Mouse (Mus musculus): Measurements from ENCODE around the gene Specc1. TPM values are rescaled to one million over a fixed set of nuclear protein-coding genes. Genes with fewer than 3 reads are reported as not detected.

Specc1 gene
- total and polyA plus RNA-seq, 3 experiments: 2.5 to 5.8 TPM; not detected in 1

GRCm38 (mm10) chr11:62240631-62241261, 284.2 kb downstream of the Specc1 start (continued):
- TF ChIP-seq TBP (IDR thresholded peaks at IDR 0.05; ENCODE audit: low read depth, low read length) (peak; percentile 89), ZC3H11A (IDR thresholded peaks at IDR 0.05; ENCODE audit: low read depth, low read length) (no peak), ZMIZ1 (IDR thresholded peaks at IDR 0.05; ENCODE audit: low read depth, low read length) (no peak), RCOR1 (IDR thresholded peaks at IDR 0.05; ENCODE audit: low read depth, low read length) (peak; percentile 59), E2F4 (IDR thresholded peaks at IDR 0.05; ENCODE audit: borderline replicate concordance, low read depth, low read length) (no peak), USF1 (IDR thresholded peaks at IDR 0.05; ENCODE audit: low read depth, low read length) (no peak), USF2 (IDR thresholded peaks at IDR 0.05; ENCODE audit: borderline replicate concordance in 1 of 2, insufficient read depth in 1 of 2, low read depth in 1 of 2, low read length in 2 of 2) (no peak), UBTF (IDR thresholded peaks at IDR 0.05; ENCODE audit: borderline replicate concordance, insufficient read depth, low read depth, low read length) (no peak), GABPA (IDR thresholded peaks at IDR 0.05; ENCODE audit: low read depth, low read length) (no peak), POLR2AphosphoS2 (IDR thresholded peaks at IDR 0.05; ENCODE audit: low read length) (no peak), MEF2A (IDR thresholded peaks at IDR 0.05; ENCODE audit: extremely low read depth, insufficient replicate concordance, low read depth, low read length, poor library complexity, severe bottlenecking) (no peak), ELF1 (IDR thresholded peaks at IDR 0.05; ENCODE audit: low read depth, low read length) (no peak), HCFC1 (IDR thresholded peaks at IDR 0.05; ENCODE audit: low read depth, low read length) (no peak), SMC3 (IDR thresholded peaks at IDR 0.05; ENCODE audit: low read depth, low read length) (no peak)

GRCm38 (mm10) chr11:62243871-62244270, 287.3 kb downstream of the Specc1 start:
- Histone ChIP-seq H3K27ac (ENCODE audit: control insufficient read depth, low read depth, low read length) (no peak overlapping the region), H3K9me3 (replicated peaks; ENCODE audit: insufficient read depth, low read length) (no peaks in the 10 kb centered on the region), H3K4me3 (ENCODE audit: control insufficient read depth in 1 of 2, insufficient read depth in 1 of 2, low read depth in 2 of 2, low read length in 2 of 2) (no peak overlapping the region), H3K36me3 (ENCODE audit: control insufficient read depth in 1 of 2, insufficient read depth in 2 of 2, low read length in 2 of 2) (peaks cover 0 to 8% of the 10 kb centered on the region in 2 experiments; a peak in 2 of 4 replicates), H3K9ac (ENCODE audit: control insufficient read depth, low read depth, low read length, poor library complexity, severe bottlenecking) (no peak overlapping the region), H3K27me3 (ENCODE audit: control insufficient read depth in 1 of 2, insufficient read depth in 2 of 2, low read length in 2 of 2) (no peaks in the 10 kb centered on the region), H3K4me1 (ENCODE audit: control insufficient read depth in 1 of 2, insufficient read depth in 2 of 2, low read length in 2 of 2) (peaks cover 0 to 21% of the 10 kb centered on the region in 2 experiments; a peak in 3 of 4 replicates), H3K79me2 (ENCODE audit: control insufficient read depth, insufficient read depth, low read length, poor library complexity) (no peaks in the 10 kb centered on the region)
- no peak for TF ChIP-seq CHD1 (IDR thresholded peaks at IDR 0.05; ENCODE audit: low read depth, low read length)
- no peak for TF ChIP-seq ELF1 (IDR thresholded peaks at IDR 0.05; ENCODE audit: low read depth, low read length)
- no peak for DNase-seq (ENCODE audit: low read depth, low spot score)

GRCm38 (mm10) chr11:62244471-62244870, 287.9 kb downstream of the Specc1 start:
- DNase-seq (ENCODE audit: low read depth, low spot score): no peak
- H3K79me2 ChIP-seq (ENCODE audit: control insufficient read depth, insufficient read depth, low read length, poor library complexity): no peaks in the 10 kb centered on the region
- peaks cover 0 to 23% of the 10 kb centered on the region in 2 experiments for H3K4me1 ChIP-seq (ENCODE audit: control insufficient read depth in 1 of 2, insufficient read depth in 2 of 2, low read length in 2 of 2)
- no peaks in the 10 kb centered on the region for H3K9me3 ChIP-seq (replicated peaks; ENCODE audit: insufficient read depth, low read length)
- H3K36me3 ChIP-seq (ENCODE audit: control insufficient read depth in 1 of 2, insufficient read depth in 2 of 2, low read length in 2 of 2): peaks cover 0 to 8% of the 10 kb centered on the region in 2 experiments; a peak in 2 of 4 replicates
- H3K27me3 ChIP-seq (ENCODE audit: control insufficient read depth in 1 of 2, insufficient read depth in 2 of 2, low read length in 2 of 2): no peaks in the 10 kb centered on the region
- no peak overlapping the region for H3K27ac ChIP-seq (ENCODE audit: control insufficient read depth, low read depth, low read length)
- H3K4me3 ChIP-seq (ENCODE audit: control insufficient read depth in 1 of 2, insufficient read depth in 1 of 2, low read depth in 2 of 2, low read length in 2 of 2): no peak overlapping the region
- TF ChIP-seq MAX (IDR thresholded peaks at IDR 0.05; ENCODE audit: low read length) (no peak), POLR2A (IDR thresholded peaks at IDR 0.05; ENCODE audit: control insufficient read depth in 1 of 2, insufficient read depth in 1 of 2, low read depth in 1 of 2, low read length in 2 of 2, poor library complexity in 1 of 2) (no peak), GATA1 (IDR thresholded peaks at IDR 0.05; ENCODE audit: low read depth, low read length) (no peak), SMC3 (IDR thresholded peaks at IDR 0.05; ENCODE audit: low read depth, low read length) (no peak), UBTF (IDR thresholded peaks at IDR 0.05; ENCODE audit: borderline replicate concordance, insufficient read depth, low read depth, low read length) (no peak), MAZ (IDR thresholded peaks at IDR 0.05; ENCODE audit: low read depth, low read length) (no peak), MAFK (IDR thresholded peaks at IDR 0.05; ENCODE audit: borderline replicate concordance, low read depth, low read length) (no peak), USF2 (IDR thresholded peaks at IDR 0.05; ENCODE audit: borderline replicate concordance in 1 of 2, insufficient read depth in 1 of 2, low read depth in 1 of 2, low read length in 2 of 2) (no peak), ZC3H11A (IDR thresholded peaks at IDR 0.05; ENCODE audit: low read depth, low read length) (no peak), ELF1 (IDR thresholded peaks at IDR 0.05; ENCODE audit: low read depth, low read length) (no peak), MYC (IDR thresholded peaks at IDR 0.05; ENCODE audit: low read depth, low read length) (no peak), POLR2AphosphoS5 (IDR thresholded peaks at IDR 0.05; ENCODE audit: borderline replicate concordance, low read depth, low read length) (no peak), ETS1 (IDR thresholded peaks at IDR 0.05; ENCODE audit: low read depth, low read length) (no peak), TBP (IDR thresholded peaks at IDR 0.05; ENCODE audit: low read depth, low read length) (no peak), ZNF384 (IDR thresholded peaks at IDR 0.05; ENCODE audit: low read depth, low read length) (no peak)
- H3K9ac ChIP-seq (ENCODE audit: control insufficient read depth, low read depth, low read length, poor library complexity, severe bottlenecking): no peak overlapping the region
